Mouse (Mus musculus): ENCODE results near the gene Ftl1.

DNA sequence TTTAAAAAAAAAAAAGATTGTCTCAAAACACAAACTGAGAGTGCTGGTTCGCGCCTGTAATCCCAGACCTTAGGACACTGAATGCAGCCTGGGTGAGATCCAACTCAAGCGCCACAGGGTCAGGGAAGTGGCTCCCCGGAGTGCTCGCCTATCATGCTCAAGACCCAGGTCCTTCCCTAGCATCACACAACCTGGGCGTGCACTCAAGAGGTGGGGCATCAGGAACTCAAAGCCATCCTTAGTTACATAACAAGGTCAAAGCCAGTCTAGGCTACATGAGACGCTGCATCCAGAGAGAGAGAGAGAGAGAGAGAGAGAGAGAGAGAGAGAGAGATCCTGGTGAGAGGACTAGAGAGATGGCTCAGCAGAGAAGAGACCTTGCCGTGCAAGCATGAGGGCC, 33.1 kb downstream of the Ftl1 start:
- TF ChIP-seq CTCF (IDR thresholded peaks at IDR 0.05; ENCODE audit: low read depth) = no peak
- no peak for TF ChIP-seq EP300 (IDR thresholded peaks at IDR 0.05; ENCODE audit: low read depth)
